Mouse (Mus musculus): ENCODE measurements around the gene Rapgef6. TPM values are rescaled to one million over a fixed set of nuclear protein-coding genes. Genes with fewer than 3 reads are reported as not detected.
"Not testable (repeated sequence)": the region's sequence is repeated elsewhere in the genome, so short reads cannot be mapped to it uniquely, and the experiment has no call there.

The Rapgef6 gene
- polyA plus RNA-seq, 1 experiment from 2014 or later = 31.9 TPM

DNA sequence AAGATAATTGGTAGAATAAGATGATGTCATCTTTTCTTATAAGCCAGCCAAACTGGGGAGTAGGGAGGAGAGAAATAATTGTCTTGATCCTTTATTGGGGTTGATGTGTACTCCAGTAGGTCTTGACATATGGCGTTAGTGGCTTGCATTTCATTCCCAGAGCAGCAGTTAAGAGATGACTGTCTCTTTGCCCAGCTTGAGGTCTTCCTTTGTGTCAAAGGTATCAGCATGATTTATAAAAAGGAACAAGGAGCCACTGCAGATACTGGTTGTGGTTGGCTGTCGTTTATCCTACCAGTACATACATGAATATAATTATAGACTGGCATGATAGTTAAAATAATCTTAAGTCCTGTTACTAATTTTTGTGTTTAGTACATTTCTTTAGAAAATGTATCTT lies 71.4 kb downstream of the Rapgef6 start:
- Histone ChIP-seq H3K9ac (no peak overlapping the region), H3K4me3 (no peak overlapping the region), H3K9me3 (no peaks in the 10 kb centered on the region), H3K27ac (no peak overlapping the region), H3K4me2 (no peak overlapping the region), H3K27me3 (no peaks in the 10 kb centered on the region), H3K36me3 (no peaks in the 10 kb centered on the region), H3K4me1 (no peaks in the 10 kb centered on the region)
- WGBS = 73% methylated on average over 2 of the region's 2 CpGs
- no peak for ATAC-seq (ENCODE audit: insufficient number of reproducible peaks, low FRiP score, low TSS enrichment, low read depth)

DNA sequence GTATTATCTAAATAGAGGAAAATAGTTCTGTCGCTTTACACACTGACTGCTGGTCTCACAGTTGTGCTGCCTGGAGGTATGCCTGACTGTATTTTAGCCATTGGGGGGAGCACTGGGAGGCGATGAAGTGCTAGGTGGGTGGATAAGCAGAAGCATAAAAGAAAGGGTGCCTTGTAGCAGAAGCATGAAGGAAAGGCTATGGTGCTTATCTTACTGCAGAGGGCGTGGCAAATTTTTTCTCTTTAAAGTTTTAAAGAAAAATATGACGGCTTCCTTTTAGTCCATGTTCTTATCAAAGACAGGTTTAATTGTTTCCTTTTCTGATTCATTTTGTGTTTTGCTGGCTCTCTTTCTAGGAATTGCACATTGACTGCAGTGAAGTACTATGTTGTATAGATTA lies 72.4 kb downstream of the Rapgef6 start:
- H3K9ac ChIP-seq = no peak overlapping the region
- H3K4me3 ChIP-seq = no peak overlapping the region
- no peaks in the 10 kb centered on the region for H3K27me3 ChIP-seq
- no peak for ATAC-seq (ENCODE audit: insufficient number of reproducible peaks, low FRiP score, low TSS enrichment, low read depth)
- 63% methylated on average over 4 of the region's 4 CpGs for WGBS
- H3K4me2 ChIP-seq = no peak overlapping the region
- H3K27ac ChIP-seq = no peak overlapping the region
- H3K4me1 ChIP-seq = no peaks in the 10 kb centered on the region
- H3K36me3 ChIP-seq = no peaks in the 10 kb centered on the region
- no peaks in the 10 kb centered on the region for H3K9me3 ChIP-seq

DNA sequence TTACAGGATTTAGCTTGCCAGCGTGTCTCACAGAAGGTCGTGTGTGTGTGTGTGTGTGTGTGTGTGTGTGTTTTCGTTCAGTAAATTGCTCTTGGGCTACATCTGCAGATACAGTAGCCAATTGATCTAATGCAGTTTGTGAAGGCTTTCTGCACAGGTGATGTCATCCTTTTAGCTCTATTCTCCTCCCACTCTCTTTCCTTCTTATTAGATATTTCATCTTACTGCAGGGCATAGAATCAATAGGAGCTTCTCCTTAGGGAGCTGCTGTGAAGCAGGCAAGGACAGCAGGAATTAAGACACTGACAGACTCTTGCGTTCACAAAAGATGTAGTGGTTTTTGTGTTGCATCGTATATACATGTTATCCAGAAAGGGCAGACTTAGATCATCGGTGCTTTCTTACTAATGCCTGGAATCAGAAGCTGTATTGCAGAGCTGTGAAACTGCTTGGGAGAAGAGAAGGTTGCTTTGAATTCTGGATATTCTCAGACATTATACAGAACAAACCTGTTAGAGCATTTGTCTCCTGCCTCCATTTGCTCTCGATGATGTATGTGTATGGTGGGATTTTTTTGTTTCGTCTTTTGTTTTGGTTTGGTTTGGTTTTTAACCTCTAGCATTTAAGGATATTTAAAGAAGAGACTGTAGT lies 73.4 kb downstream of the Rapgef6 start:
- ATAC-seq (ENCODE audit: insufficient number of reproducible peaks, low FRiP score, low TSS enrichment, low read depth) = no peak

DNA sequence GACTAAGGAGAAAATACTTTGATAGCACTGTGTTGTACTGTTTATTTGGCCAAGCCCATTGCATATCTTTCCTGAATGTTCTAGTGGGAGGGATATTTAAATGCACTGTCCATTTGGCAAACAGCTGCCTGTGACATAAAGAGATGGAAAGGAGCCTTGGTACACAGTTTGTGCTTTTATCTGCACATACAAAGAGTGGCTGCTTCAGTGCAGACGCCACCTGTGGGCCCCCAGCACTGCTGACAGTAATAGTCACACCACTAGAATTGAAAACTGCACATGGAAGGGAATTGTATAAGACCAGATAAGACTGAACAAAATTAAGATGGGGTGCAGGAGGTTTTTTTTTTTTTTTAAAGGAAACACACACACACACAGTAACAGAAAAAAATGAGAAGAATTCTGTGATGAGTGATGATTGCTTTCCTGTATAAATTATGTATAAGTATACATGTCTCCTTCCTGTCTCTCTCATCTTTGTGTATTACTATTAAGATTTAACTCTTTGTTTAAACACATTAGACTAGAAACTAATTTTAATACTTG lies 75.3 kb downstream of the Rapgef6 start:
- Histone ChIP-seq H3K36me3 (no peaks in the 10 kb centered on the region), H3K4me3 (no peak overlapping the region), H3K27me3 (no peaks in the 10 kb centered on the region), H3K4me1 (no peaks in the 10 kb centered on the region), H3K9ac (no peak overlapping the region), H3K4me2 (no peak overlapping the region), H3K9me3 (no peaks in the 10 kb centered on the region), H3K27ac (no peak overlapping the region)
- WGBS = 55% methylated on average over 1 of the region's 1 CpGs
- ATAC-seq (ENCODE audit: insufficient number of reproducible peaks, low FRiP score, low TSS enrichment, low read depth) = no peak

More for the DNA sequence above, 73.4 kb downstream of the Rapgef6 start:
- Histone ChIP-seq H3K27me3 (no peaks in the 10 kb centered on the region), H3K4me2 (no peak overlapping the region), H3K27ac (no peak overlapping the region), H3K9me3 (no peaks in the 10 kb centered on the region), H3K4me3 (no peak overlapping the region), H3K4me1 (no peaks in the 10 kb centered on the region), H3K9ac (no peak overlapping the region), H3K36me3 (no peaks in the 10 kb centered on the region)
- 86% methylated on average over 8 of the region's 8 CpGs for WGBS

DNA sequence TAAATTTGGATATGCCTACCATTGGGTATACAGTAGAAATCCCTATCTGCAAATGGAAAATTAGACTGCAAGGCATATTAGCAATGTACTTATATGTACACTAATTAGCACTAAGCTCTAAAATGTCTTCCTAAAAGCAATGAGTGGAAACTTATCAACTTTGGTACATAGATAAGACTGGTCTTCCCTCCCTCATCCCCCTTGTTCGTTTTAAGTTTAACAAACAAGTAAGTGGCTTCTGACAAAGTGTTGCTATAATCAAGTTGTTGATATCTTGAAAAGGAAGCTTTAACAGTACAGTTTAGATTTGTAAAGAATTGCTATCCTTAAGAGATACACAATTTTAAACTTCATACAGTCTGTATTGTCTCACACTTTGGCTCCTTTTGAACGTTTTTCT lies 78.5 kb downstream of the Rapgef6 start:
- WGBS = 90% methylated on average over 2 of the region's 2 CpGs
- no peak overlapping the region for H3K9ac ChIP-seq
- no peak overlapping the region for H3K27ac ChIP-seq
- H3K36me3 ChIP-seq = no peaks in the 10 kb centered on the region
- H3K27me3 ChIP-seq = no peaks in the 10 kb centered on the region
- no peaks in the 10 kb centered on the region for H3K9me3 ChIP-seq
- no peak for ATAC-seq (ENCODE audit: insufficient number of reproducible peaks, low FRiP score, low TSS enrichment, low read depth)
- H3K4me3 ChIP-seq = no peak overlapping the region
- no peak overlapping the region for H3K4me2 ChIP-seq
- H3K4me1 ChIP-seq = no peaks in the 10 kb centered on the region

DNA sequence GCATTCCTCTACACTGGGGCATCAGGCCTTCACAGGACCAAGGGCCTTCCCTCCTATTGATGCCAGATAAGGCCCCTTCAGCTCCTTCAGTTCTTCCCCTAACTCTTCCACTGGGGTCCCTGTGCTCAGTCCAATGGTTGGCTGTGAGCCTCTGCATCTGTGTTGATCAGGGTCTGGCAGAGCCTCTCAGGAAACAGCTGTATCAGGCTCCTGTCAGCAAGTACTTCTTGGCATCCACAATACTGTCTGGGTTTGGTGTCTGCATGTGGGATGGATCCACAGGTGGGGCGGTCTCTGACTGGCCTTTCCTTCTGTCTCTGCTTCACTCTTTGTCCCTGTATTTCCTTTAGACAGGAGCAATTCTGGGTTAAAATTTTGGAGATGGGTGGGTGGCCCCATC lies 80.1 kb downstream of the Rapgef6 start:
- not testable (repeated sequence) for H3K27me3 ChIP-seq; H3K27ac ChIP-seq; H3K9ac ChIP-seq; H3K4me3 ChIP-seq; H3K36me3 ChIP-seq; H3K4me1 ChIP-seq; H3K9me3 ChIP-seq; H3K4me2 ChIP-seq; ATAC-seq (ENCODE audit: insufficient number of reproducible peaks, low FRiP score, low TSS enrichment, low read depth)
- 97% methylated on average over 1 of the region's 1 CpGs for WGBS

DNA sequence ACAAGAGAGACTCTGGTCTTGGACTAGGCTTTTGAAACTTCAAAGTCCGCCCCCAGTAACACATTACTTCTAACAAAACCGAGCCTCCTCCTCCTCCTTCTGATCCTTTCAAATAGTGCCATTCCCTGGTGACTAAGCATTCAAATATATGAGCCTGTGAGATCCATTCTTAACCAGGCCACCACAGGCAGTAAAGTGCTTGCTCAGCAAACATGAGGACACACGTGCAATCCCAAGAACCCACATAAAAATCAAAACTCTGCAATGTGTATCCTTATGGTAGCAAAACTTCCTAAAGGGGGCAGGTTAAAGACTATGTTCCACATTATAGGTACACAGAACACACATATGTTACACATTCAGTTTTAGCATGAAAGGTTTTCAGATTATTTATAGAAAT lies 81.8 kb downstream of the Rapgef6 start:
- H3K27me3 ChIP-seq = no peaks in the 10 kb centered on the region
- no peaks in the 10 kb centered on the region for H3K4me1 ChIP-seq
- no peak overlapping the region for H3K9ac ChIP-seq
- WGBS = 69% methylated on average over 3 of the region's 3 CpGs
- H3K4me3 ChIP-seq = no peak overlapping the region
- no peak overlapping the region for H3K4me2 ChIP-seq
- ATAC-seq (ENCODE audit: insufficient number of reproducible peaks, low FRiP score, low TSS enrichment, low read depth) = no peak
- H3K9me3 ChIP-seq = no peaks in the 10 kb centered on the region
- no peaks in the 10 kb centered on the region for H3K36me3 ChIP-seq
- H3K27ac ChIP-seq = no peak overlapping the region

DNA sequence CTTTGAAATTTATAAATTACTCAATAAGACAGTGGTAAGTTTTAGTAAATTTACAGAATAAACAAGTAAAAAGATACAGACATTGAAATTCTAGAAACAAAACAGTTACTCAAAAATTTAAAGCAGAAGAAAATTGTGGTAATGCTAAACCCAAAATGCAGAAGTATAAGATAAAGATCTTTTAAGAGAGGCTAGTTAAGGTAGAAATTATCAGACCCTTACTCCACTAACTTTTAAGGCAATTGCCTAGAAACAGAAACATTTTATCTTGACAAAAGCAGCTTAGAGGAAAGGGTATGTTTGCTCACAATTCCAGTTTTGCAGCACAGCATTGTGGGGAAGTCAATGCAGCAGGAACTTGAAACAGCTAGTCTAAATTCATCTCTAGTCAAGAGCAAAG lies 91.0 kb downstream of the Rapgef6 start:
- no peaks in the 10 kb centered on the region for H3K9me3 ChIP-seq
- ATAC-seq (ENCODE audit: insufficient number of reproducible peaks, low FRiP score, low TSS enrichment, low read depth) = no peak
- H3K9ac ChIP-seq = no peak overlapping the region
- H3K4me3 ChIP-seq = no peak overlapping the region
- no peaks in the 10 kb centered on the region for H3K36me3 ChIP-seq
- H3K27ac ChIP-seq = no peak overlapping the region
- H3K4me2 ChIP-seq = no peak overlapping the region
- no peaks in the 10 kb centered on the region for H3K27me3 ChIP-seq
- H3K4me1 ChIP-seq = no peaks in the 10 kb centered on the region

DNA sequence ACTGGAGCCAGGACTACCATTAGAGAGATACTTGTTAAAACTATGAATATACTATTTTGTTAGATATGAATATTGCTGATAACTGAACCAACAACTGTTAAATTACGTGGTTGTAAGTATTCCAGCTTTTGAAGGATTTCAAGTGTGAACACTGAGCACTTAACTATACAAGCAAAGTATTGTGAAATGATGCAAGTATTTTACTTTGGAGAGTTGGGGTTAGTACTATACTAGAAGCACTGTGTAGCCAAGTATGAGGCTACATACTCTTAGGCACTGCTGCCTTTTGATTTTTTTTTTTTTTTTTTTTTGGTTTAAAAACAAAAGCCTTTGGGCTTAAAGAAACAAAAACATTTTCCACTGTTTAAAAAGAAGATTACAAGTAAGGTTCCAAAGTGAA lies 91.9 kb downstream of the Rapgef6 start:
- H3K9me3 ChIP-seq = no peaks in the 10 kb centered on the region
- no peak overlapping the region for H3K4me2 ChIP-seq
- ATAC-seq (ENCODE audit: insufficient number of reproducible peaks, low FRiP score, low TSS enrichment, low read depth) = no peak
- no peaks in the 10 kb centered on the region for H3K27me3 ChIP-seq
- WGBS = 94% methylated on average over 1 of the region's 1 CpGs
- no peaks in the 10 kb centered on the region for H3K36me3 ChIP-seq
- H3K27ac ChIP-seq = no peak overlapping the region
- no peak overlapping the region for H3K4me3 ChIP-seq
- H3K4me1 ChIP-seq = no peaks in the 10 kb centered on the region
- H3K9ac ChIP-seq = no peak overlapping the region

DNA sequence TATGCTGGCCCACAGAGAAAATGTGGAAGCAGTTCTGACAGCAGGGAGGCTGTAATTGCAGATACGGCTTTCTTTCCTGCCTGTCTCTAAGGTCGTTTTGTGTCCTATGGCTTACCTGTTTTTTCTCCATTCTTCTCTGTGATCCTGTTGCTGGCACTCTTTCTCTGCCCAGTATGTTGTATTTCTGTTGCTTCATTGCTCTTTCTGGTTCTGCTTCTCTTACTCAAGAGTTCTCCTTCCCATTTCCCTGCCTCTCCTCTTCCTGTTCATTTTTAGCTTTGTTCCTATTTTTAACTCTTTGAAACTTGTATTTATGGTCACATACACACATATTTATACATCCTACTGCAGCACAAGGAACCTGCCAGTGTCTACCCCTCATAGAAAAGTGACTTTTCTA lies 96.2 kb downstream of the Rapgef6 start:
- Histone ChIP-seq H3K27ac (no peak overlapping the region), H3K4me1 (no peaks in the 10 kb centered on the region), H3K4me2 (no peak overlapping the region), H3K9me3 (no peaks in the 10 kb centered on the region), H3K9ac (no peak overlapping the region), H3K36me3 (no peaks in the 10 kb centered on the region), H3K27me3 (no peaks in the 10 kb centered on the region), H3K4me3 (no peak overlapping the region)
- 30% methylated on average over 2 of the region's 2 CpGs for WGBS
- no peak for ATAC-seq (ENCODE audit: insufficient number of reproducible peaks, low FRiP score, low TSS enrichment, low read depth)

DNA sequence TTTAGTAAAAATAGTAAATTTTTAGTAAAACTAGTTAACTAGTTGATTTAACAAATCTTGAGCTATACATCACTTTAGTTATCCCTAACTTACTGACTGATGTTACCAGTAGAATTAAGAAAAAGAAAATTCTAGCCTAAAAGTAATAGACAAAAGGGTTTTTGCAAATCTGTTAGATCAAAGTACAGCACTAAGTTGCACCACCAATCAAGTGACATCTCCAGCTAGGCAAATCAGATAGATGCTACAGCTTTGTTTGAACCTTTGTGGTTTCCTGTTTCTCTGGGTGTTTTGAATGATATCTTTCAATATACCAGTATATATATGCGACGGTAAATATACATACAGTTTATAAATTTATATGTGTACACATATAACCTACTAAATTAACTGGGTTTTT lies 99.1 kb downstream of the Rapgef6 start:
- H3K9me3 ChIP-seq = no peaks in the 10 kb centered on the region
- no peak overlapping the region for H3K4me2 ChIP-seq
- no peaks in the 10 kb centered on the region for H3K4me1 ChIP-seq
- no peak overlapping the region for H3K9ac ChIP-seq
- no peaks in the 10 kb centered on the region for H3K36me3 ChIP-seq
- WGBS = 93% methylated on average over 2 of the region's 2 CpGs
- no peak for ATAC-seq (ENCODE audit: insufficient number of reproducible peaks, low FRiP score, low TSS enrichment, low read depth)
- H3K27ac ChIP-seq = no peak overlapping the region
- no peak overlapping the region for H3K4me3 ChIP-seq
- H3K27me3 ChIP-seq = no peaks in the 10 kb centered on the region

DNA sequence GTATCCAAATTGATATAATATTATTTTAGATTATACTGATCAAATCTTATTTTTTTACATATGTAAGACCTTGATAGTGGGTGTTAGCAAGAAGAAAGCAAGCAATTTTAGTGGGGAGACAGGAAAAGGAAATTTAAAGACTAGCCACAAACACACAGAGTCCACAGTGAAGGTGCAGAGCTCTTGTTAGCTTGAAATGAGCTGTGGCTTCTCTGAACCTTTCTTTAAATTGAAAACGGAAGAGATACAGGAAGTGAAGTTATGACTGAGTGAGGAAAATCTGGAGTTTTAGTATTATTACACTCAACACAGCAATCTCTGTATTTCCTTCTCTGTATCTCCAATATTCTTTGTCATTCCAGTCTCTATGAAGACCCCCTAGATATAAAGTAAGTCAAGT lies 104.3 kb downstream of the Rapgef6 start:
- no peaks in the 10 kb centered on the region for H3K4me1 ChIP-seq
- no peak overlapping the region for H3K27ac ChIP-seq
- H3K9ac ChIP-seq = no peak overlapping the region
- no peak for ATAC-seq (ENCODE audit: insufficient number of reproducible peaks, low FRiP score, low TSS enrichment, low read depth)
- no peaks in the 10 kb centered on the region for H3K27me3 ChIP-seq
- no peak overlapping the region for H3K4me3 ChIP-seq
- H3K9me3 ChIP-seq = no peaks in the 10 kb centered on the region
- 0 out of 2 replicates have a peak, but pooled peaks cover 2% of the 10 kb centered on the region for H3K36me3 ChIP-seq
- WGBS = 76% methylated on average over 1 of the region's 1 CpGs
- H3K4me2 ChIP-seq = no peak overlapping the region

DNA sequence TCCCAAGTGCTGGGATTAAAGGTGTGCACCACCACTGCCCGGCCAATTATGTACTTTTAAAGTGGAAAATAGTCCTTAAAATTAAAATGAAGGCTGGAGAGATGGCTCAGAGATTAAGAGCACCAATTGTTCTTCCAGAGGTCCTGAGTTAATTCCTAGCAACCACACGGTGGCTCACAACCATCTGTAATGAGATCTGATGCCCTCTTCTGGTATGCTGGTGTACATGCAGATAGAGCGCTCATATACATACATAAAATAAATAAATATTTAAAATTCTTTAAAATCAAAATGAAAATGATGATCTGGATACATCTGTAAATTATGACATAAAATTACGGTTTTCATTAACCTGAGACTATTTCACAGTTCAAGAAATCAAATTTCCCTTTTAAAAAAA lies 123.8 kb downstream of the Rapgef6 start:
- WGBS = 92% methylated on average over 4 of the region's 4 CpGs
- Histone ChIP-seq H3K36me3 (peaks cover 23% of the 10 kb centered on the region), H3K4me1 (no peaks in the 10 kb centered on the region), H3K27me3 (no peaks in the 10 kb centered on the region), H3K4me2 (no peak overlapping the region), H3K9me3 (no peaks in the 10 kb centered on the region), H3K9ac (no peak overlapping the region), H3K27ac (no peak overlapping the region), H3K4me3 (no peak overlapping the region)
- ATAC-seq (ENCODE audit: insufficient number of reproducible peaks, low FRiP score, low TSS enrichment, low read depth) = no peak
